Mouse (Mus musculus): ENCODE data around the gene Kcna6.

- TF ChIP-seq POLR2A (IDR thresholded peaks at IDR 0.05; ENCODE audit: low read depth, low read length) (no peak), CTCF (IDR thresholded peaks at IDR 0.05; ENCODE audit: extremely low read depth, insufficient read depth, insufficient read length, insufficient replicate concordance) (no peak)
Measured at GRCm38 (mm10) chr6:126788863-126789262, 48.4 kb upstream of the Kcna6 start.
